Mouse (Mus musculus) intestine, postnatal 0 days (tissue): ENCODE measurements around the gene Adprhl1. TPM values are rescaled to one million over a fixed set of nuclear protein-coding genes. Genes with fewer than 3 reads are reported as not detected.

ENCODE experiments used
- ATAC-seq: fragments of 200-750 bp; cut with Nextera tagmentation; 2 replicates; pipeline ENCODE4 v1.8.0; 2017; ENCODE audit warnings: mild to moderate bottlenecking, moderate TSS enrichment, moderate library complexity
- H3K27ac ChIP-seq: fragments of 300-500 bp; sonication (generic); 2 replicates; pipeline ENCODE4 v1.5.1; 2014; ENCODE audit warnings: mild to moderate bottlenecking, low read depth, low read length, moderate library complexity
- H3K27me3 ChIP-seq: fragments of 300-500 bp; sonication (generic); replicated peaks from 2 replicates; pipeline ENCODE4 v1.6.1; 2014; ENCODE audit warnings: low read length, mixed read lengths; ENCODE audit not compliant: control insufficient read depth, insufficient read depth
- H3K36me3 ChIP-seq: fragments of 300-500 bp; sonication (generic); 2 replicates; pipeline ENCODE4 v1.6.1; 2014; ENCODE audit warnings: mild to moderate bottlenecking, moderate library complexity; ENCODE audit not compliant: control insufficient read depth, insufficient read depth
- H3K4me1 ChIP-seq: fragments of 300-500 bp; sonication (generic); replicated peaks from 2 replicates; pipeline ENCODE4 v1.6.1; 2014; ENCODE audit warnings: antibody characterized with exemption, low read length, mixed read lengths; ENCODE audit not compliant: control insufficient read depth, insufficient read depth
- H3K4me2 ChIP-seq: fragments of 300-500 bp; sonication (generic); replicated peaks from 2 replicates; pipeline ENCODE4 v1.6.1; 2014; ENCODE audit warnings: low read depth, mild to moderate bottlenecking, moderate library complexity
- H3K4me3 ChIP-seq: fragments of 300-500 bp; sonication (generic); 2 replicates; pipeline ENCODE4 v1.5.1; 2014; ENCODE audit warnings: low read depth, low read length
- H3K9ac ChIP-seq: fragments of 300-500 bp; sonication (generic); 2 replicates; pipeline ENCODE4 v1.6.1; 2014; ENCODE audit warnings: mild to moderate bottlenecking, low read depth, low read length
- H3K9me3 ChIP-seq: fragments of 300-500 bp; sonication (generic); 2 replicates; pipeline ENCODE4 v1.6.1; 2016; ENCODE audit warnings: mixed run types; ENCODE audit not compliant: control insufficient read depth
- CTCF ChIP-seq: sonication (generic); IDR thresholded peaks from 2 replicates; pipeline ENCODE4 v1.5.1; 2016; ENCODE audit warnings: low read depth, mild to moderate bottlenecking, control low read depth, antibody characterized with exemption, moderate library complexity
- WGBS: fragments of 180-500 bp; shearing (Covaris S2); extraction: QIAGEN DNeasy Blood & Tissue Kit; methylation state at CpG from one replicate; pipeline ENCODE4 v1.1.7; 2014; 5-methylcytosine and 5-hydroxymethylcytosine counted together
- polyA plus RNA-seq: library from polyadenylated mRNA; unstranded; fragments of >200 nt; fragmentation: Nextera tagmentation; extraction: Ambion mirVana; gene quantifications from 2 replicates; pipeline ENCODE4 v1.2.1, GENCODE M21; 2015

The Adprhl1 gene
- polyA plus RNA-seq, 1 experiment from 2014 or later, result not detected

GRCm38 (mm10) chr8:13181691-13181976 lies 72.3 kb downstream of the Adprhl1 start:
- Histone ChIP-seq H3K9ac (no peak overlapping the region), H3K36me3 (peaks cover 39% of the 10 kb centered on the region), H3K27me3 (no peaks in the 10 kb centered on the region), H3K4me3 (no peak overlapping the region), H3K27ac (no peak overlapping the region), H3K4me1 (no peaks in the 10 kb centered on the region), H3K9me3 (no peaks in the 10 kb centered on the region), H3K4me2 (no peak overlapping the region)
- 59% methylated on average over 2 of the region's 2 CpGs for WGBS
- TF ChIP-seq CTCF, result no peak
- no peak for ATAC-seq

- H3K4me3 ChIP-seq, result no peak overlapping the region
- no peak overlapping the region for H3K4me2 ChIP-seq
- no peak overlapping the region for H3K27ac ChIP-seq
- ATAC-seq, result no peak
- H3K27me3 ChIP-seq, result no peaks in the 10 kb centered on the region
- WGBS, result 75% methylated on average over 18 of the region's 18 CpGs
- no peak for TF ChIP-seq CTCF
- peaks cover 38% of the 10 kb centered on the region for H3K36me3 ChIP-seq
- no peaks in the 10 kb centered on the region for H3K9me3 ChIP-seq
- no peak overlapping the region for H3K9ac ChIP-seq
- H3K4me1 ChIP-seq, result no peaks in the 10 kb centered on the region
These were observed 72.9 kb downstream of the Adprhl1 start for GRCm38 (mm10) chr8:13180911-13181690.

GRCm38 (mm10) chr8:13180408-13180807 lies 73.6 kb downstream of the Adprhl1 start:
- Histone ChIP-seq H3K4me3 (no peak overlapping the region), H3K27ac (no peak overlapping the region), H3K36me3 (peaks cover 38% of the 10 kb centered on the region), H3K4me2 (no peak overlapping the region), H3K9ac (no peak overlapping the region), H3K4me1 (no peaks in the 10 kb centered on the region), H3K9me3 (no peaks in the 10 kb centered on the region), H3K27me3 (no peaks in the 10 kb centered on the region)
- ATAC-seq, result no peak
- WGBS, result 69% methylated on average over 9 of the region's 9 CpGs
- no peak for TF ChIP-seq CTCF

- H3K4me1 ChIP-seq, result no peaks in the 10 kb centered on the region
- no peak overlapping the region for H3K4me2 ChIP-seq
- WGBS, result 70% methylated on average over 7 of the region's 7 CpGs
- H3K27ac ChIP-seq, result no peak overlapping the region
- H3K36me3 ChIP-seq, result peaks cover 39% of the 10 kb centered on the region
- H3K9me3 ChIP-seq, result no peaks in the 10 kb centered on the region
- no peak for TF ChIP-seq CTCF
- H3K27me3 ChIP-seq, result no peaks in the 10 kb centered on the region
- H3K4me3 ChIP-seq, result no peak overlapping the region
- no peak for ATAC-seq
- H3K9ac ChIP-seq, result no peak overlapping the region
These were observed 74.0 kb downstream of the Adprhl1 start for GRCm38 (mm10) chr8:13179948-13180347.

- Histone ChIP-seq H3K36me3 (peaks cover 39% of the 10 kb centered on the region), H3K4me3 (no peak overlapping the region), H3K4me2 (no peak overlapping the region), H3K9me3 (no peaks in the 10 kb centered on the region), H3K4me1 (no peaks in the 10 kb centered on the region), H3K27me3 (no peaks in the 10 kb centered on the region), H3K27ac (no peak overlapping the region), H3K9ac (no peak overlapping the region)
- TF ChIP-seq CTCF, result no peak
- 77% methylated on average over 6 of the region's 6 CpGs for WGBS
- ATAC-seq, result no peak
These were observed 74.5 kb downstream of the Adprhl1 start for GRCm38 (mm10) chr8:13179482-13179881.

- H3K9me3 ChIP-seq, result no peaks in the 10 kb centered on the region
- TF ChIP-seq CTCF, result no peak
- 0 out of 2 replicates have a peak, but pooled peaks have one; percentile 2 for ATAC-seq
- H3K4me2 ChIP-seq, result no peak overlapping the region
- H3K4me3 ChIP-seq, result no peak overlapping the region
- H3K9ac ChIP-seq, result no peak overlapping the region
- H3K36me3 ChIP-seq, result peaks cover 47% of the 10 kb centered on the region
- H3K27ac ChIP-seq, result peak overlapping the region; percentile 71
- WGBS, result 85% methylated on average over 5 of the region's 5 CpGs
- H3K4me1 ChIP-seq, result no peaks in the 10 kb centered on the region
- H3K27me3 ChIP-seq, result no peaks in the 10 kb centered on the region
These were observed 75.8 kb downstream of the Adprhl1 start for GRCm38 (mm10) chr8:13178137-13178536.
